Mouse (Mus musculus) c-Kit-negative CD71-positive TER-119-positive erythroid progenitor cells, embryonic 14.5 days (primary cell): Measurements from ENCODE around the gene Dcbld1.
"Not testable (repeated sequence)": the region's sequence is repeated elsewhere in the genome, so short reads cannot be mapped to it uniquely, and the experiment has no call there.

Experiments
- DNase-seq: peaks from one replicate; pipeline ENCODE4 v3.0.0-alpha.2; 2013; ENCODE audit warnings: low read depth, low spot score

Dcbld1 gene

DNA sequence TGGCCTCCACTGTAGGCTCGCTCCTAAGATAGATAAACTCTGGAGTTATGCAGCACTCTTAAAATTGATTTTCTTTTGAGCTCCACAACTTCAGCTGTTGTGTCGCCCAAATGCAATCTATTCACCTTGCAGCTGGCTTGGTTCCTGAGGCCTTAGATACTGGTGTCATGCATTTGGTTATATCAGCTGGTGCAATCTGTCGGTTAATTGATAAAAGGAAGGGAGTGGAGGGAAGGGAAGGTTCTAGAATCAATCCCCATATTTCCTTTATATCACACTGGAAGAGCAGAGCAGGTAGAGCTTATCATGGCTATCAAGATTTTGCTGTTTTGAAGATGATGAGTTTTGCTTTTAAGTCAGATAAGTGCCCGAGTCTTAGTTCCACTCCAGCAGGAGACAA is 26.8 kb downstream of the Dcbld1 start:
- no peak for DNase-seq

DNA sequence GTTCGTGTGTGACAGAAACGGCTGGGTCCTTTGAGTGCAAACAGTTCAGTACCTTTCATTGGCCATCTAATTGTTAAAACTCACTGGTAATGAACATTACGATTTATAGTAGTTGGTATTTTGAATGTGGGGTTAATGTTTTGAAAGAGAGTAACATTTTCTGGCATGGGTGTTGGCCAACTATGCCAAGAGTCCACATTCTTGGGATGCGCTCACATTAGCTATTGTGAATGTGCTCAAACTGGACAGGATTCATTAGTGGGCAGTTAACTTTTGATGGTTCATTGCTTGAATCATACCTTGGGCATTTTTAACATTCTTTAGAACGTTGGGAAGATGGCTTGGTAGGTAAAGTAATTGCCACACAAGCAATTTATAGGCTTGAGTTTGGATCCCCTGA is 30.7 kb downstream of the Dcbld1 start:
- no peak for DNase-seq

DNA sequence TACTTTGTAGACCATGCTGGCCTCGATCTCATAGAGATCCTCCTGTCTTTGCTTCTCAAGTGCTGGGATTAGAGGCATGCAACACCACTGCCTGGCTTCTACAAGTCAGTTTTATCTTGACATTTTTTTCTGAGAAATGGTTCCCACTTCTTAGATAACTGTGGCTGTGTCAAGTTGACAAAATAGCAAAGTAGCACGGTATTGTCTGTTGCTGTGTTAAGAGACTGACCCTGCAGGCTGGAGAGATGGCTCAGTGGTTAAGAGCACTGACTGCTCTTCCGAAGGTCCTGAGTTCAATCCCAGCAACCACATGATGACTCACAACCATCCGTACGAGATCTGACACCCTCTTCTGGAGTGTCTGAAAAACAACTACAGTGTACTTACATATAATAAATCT is 35.5 kb downstream of the Dcbld1 start:
- no peak for DNase-seq

DNA sequence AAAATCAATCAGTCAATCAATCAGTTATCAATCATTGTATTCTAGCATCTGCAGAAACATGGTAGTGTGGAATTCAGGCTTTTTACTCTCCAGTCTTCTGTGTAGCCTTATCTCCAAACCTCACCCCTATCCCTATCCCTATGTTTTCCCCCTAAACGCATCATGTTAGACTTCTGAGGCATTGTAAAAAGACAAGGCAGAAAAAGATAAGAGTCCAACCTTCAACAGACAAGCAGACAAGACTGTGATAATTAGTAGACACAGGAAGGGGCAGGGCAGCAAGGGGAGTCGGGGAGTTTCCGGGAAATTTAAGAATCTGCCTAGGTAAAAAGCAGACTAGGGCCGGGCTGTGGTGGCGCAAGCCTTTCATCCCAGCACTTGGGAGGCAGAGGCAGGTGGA is 38.0 kb downstream of the Dcbld1 start:
- DNase-seq, result no peak

DNA sequence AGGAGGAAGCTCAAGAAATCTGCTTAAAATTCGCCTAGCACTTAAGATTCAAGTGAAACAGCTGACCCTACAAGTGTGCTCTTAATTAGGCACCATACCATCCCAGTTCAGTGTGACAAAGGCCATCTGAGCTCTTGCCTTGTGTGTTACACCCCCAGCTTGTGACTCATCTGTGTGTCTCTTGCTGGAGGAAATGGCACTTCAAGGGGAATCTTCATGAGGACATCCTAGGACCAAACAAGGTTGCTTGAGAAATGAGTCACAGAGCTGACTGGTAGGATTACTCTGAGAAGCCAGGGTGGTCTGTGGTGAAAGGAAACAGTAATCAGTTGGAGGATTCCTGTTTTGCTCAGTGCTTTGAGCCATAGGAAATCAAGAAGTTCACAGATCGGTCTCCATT is 39.6 kb downstream of the Dcbld1 start:
- no peak for DNase-seq

DNA sequence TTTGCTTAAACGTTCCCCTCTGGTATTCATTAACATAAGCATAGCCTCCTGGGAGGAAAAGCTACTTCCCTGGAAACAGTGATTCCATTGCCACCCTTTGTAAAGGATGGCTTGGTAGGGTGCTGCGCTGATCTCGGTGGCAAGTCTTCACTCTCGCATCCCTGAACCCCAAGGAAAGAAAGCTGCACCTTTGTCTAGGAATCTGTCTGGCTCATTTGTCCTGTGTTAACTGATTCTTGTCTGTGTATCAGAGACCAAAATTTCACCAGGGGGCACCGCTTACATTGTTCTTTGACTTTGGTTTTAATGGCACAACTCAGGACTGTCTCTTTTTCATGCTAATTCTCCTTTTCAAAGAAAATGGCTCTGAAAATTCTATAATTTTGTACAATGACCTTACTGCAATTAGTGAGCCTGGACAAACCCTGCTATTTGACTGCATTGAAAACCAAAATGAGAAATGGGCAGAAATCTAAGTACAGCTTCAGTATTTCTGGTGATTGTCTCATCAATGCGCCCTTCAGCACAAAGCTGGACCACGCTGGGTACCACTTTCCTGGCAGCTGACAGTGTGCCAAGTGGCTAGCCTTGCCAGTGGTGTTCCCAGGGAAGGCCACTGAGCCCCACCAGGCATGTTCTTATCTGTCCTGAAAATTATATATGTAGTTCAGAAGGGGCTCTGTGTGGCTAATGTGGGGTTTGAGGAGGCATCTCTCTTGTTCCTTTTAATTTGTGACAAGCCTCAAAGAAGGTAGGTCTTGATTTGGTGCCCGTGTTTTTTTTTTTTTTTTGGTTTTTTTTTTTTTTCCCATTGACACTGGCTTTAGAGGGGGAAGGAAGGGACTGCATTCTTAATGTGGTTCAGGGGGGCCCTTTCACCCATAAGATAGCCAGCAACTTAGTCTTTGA is 40.8 kb downstream of the Dcbld1 start:
- no peak for DNase-seq

DNA sequence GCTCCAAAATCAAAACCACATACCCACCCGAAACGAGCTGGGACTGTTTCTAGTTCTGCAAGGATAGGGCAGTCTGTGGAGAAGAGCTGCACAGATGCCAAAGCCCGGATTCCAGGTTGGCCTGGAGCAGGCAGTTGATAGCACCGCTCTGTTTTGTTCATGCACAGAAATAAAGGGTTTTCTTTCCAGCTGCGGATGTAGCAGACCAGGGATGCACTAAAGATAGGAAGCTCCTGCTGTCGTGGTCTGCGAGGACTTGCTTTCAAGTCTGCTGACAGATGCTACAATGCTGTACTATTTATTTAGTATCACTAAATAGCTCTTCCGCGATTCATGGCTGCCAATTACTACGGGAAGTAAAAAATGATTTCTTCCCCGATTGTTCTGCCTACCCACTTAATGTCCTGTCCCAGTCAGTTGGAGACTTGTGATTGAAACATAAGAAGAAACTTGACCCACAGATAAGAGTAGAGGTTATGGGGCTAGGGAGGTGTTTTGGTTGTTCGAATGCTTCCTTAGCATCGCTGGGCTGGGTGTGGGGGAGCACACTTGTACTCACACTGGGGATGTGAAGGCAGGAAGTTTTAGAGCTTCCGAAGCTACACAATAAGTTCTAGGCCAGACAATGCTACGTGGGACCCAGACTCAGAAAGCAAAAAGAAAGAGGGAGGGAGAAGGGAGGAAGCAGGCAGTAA is 41.6 kb downstream of the Dcbld1 start:
- DNase-seq, result no peak

DNA sequence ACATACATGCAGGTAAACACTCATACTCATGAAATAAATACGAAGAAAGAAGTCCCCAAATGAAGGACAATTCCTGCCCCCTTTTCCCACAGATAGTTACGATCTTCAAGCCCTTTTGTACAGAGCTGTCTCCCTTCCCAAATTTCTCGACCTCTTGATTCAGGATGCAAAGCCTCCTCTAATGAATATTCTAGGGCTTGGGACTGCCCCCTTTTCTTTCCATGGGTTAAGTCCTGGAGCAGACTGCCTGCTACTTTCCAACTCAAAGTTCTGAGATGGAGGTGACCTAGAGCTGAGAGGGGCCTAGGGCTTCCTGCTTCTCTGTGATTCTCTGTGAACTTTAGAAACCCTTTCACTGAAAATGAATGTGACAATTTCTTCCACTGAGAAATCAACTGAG is 43.2 kb downstream of the Dcbld1 start:
- no peak for DNase-seq

DNA sequence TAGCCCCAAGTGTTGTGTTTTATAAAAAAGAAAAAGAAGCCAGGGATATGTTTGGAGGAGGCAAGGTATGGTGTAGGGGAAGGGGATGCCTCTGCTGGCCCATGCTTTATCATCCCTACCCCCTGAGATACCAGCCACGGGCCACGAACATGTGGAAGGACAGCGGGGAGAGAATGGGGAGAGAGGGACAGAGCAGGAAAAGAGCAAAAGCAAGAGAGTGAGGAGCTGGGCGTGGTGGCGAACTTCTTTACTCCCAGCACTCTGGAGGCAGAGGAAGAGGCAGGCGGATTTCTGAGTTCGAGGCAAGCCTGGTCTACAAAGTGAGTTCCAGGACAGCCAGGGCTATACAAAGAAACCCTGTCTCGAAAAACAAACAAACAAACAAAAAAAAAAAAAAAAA is 44.1 kb downstream of the Dcbld1 start:
- not testable (repeated sequence) for DNase-seq

DNA sequence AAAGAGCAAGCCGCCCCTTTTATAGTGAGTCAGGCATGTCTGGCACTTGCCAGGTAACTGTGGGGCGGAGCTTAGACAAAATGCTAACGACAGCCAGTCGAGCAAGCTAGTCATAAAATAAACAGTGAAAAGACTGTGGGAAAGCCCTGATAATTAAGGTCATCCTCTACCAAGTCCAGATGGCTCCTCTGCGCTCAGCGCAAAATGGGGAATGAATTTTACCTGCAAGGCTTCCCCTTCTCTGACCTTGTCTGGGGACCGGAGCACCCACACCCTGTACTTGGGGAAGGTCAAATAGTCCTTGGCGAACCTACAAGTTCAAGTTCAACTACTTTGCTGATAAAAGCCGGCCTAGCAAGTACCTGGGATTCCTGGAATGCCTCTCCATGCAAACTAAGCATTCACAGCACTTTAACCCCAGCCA is 44.6 kb downstream of the Dcbld1 start:
- no peak for DNase-seq

DNA sequence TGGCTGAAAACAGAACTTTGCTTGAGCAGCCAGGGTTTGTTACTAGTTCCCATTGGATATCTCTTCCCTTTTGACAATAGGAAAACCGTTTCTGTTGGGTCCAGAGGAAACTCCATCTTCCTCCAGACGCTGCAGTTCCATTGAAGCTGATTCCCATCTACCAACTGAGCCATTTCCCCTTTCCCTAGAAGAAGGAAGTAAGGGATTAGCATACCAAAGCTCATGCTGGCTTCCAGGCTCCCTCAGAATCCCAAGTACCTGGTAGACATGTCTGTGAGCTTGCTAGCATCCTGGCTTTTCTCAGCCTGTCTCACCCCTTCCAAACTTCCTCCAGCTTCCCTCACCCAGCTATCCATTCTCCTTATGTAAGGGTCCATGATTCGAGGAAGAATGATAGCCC is 45.4 kb downstream of the Dcbld1 start:
- DNase-seq, result no peak

DNA sequence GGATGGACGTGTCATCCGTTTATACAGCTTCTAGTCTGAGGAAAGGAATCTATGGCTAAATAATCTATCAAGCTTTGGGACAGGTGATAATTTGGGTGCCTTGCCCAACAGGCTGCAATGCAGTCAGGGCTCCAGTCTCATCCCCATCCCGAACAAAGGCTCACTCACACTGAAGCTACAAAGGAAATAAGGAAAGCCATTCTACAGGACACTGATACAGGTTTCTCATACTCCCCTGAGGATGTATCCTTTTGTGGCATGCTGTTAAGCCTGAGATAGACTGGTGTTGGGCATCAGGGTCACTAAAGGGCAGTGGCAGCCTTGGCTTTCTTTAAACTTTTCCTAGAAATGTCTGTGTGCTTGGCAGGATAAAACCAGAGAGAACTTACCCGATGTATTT is 46.5 kb downstream of the Dcbld1 start:
- DNase-seq, result no peak

DNA sequence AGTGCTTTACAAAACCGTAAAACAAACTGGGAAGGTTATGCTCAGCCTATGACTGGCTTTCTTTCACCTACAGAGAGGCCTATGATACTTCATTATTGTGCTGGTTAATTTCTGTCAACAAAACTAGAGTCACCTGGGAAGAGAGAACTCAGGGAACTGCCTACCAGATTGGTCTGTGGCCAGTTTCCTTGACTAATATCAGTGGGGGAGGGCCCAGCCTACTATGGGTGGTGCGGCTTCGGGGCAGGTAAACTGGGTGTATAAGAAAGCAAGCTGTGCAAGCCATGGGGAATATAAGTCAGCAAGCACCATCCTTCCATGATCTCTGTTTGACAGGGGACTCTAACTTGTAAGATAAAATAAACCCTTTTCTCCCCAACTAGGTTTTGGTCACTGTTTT is 47.2 kb downstream of the Dcbld1 start:
- no peak for DNase-seq

DNA sequence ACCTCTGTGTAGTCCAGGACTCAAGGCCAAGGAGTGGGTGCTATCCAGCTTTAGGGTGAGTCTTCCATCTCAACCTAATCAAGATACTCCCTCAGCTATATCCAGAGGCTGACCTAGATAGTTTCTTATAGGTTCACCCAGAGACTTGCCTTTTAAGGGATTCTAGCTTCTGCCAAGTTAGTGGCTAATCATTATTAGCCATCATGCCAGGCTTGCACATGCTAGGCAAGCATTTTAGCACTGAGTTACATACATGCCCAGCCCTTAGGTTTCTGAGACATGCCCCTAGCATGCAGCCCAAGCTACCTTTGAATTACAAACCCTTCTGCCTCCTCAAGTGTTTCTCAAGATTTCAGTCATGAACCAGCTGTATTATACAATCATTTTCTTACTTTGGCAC is 47.9 kb downstream of the Dcbld1 start:
- no peak for DNase-seq

DNA sequence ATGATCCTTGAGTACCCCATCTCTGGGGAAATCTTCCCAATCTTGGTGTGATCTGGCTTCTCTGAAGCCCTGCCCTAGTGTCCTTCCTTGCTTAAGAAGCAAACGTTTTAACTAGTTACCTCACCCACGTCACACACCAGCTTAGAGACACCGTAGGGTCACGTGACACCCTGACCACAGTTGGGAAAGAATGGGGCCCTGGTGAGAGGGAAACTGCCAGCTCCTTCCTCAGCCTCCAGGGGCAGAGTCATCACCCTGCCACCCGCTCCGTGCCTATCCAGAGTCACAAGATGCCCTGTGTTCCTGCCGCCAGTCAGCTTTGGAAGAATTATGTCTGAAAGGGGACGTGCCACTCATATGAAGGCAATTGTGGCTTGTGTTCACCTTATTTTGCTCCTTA is 51.2 kb downstream of the Dcbld1 start:
- no peak for DNase-seq

DNA sequence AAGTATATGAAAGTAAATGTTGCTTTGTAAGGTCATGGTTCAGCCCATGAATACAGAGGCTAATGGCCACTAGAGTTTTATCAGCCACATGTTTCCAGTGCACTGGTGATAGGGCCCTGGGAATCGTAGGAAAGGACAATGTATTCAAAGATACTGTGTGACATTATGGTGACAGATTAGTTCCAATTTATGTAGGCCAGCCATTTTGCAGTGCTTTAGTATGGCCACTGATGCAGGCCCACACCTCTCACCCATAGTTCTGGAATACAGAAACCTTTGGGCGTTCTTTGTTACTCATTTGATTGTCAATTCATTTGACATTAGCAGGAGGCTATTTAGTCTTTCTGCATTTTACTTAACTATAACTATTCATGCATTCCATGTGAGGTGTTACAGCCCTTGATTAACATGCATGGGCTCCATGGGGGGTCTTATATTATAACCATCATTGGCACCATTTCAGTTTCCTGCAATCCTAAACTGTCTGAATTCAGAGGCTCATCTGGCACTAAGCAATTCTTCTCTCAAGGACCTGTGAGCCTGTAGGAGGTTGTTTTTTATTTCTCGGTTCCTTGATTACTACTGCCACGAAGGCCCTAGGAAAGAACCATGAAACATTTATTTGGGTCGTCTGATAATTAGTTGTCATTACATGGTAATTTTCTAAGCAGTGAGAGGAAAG is 54.6 kb downstream of the Dcbld1 start:
- DNase-seq, result no peak

DNA sequence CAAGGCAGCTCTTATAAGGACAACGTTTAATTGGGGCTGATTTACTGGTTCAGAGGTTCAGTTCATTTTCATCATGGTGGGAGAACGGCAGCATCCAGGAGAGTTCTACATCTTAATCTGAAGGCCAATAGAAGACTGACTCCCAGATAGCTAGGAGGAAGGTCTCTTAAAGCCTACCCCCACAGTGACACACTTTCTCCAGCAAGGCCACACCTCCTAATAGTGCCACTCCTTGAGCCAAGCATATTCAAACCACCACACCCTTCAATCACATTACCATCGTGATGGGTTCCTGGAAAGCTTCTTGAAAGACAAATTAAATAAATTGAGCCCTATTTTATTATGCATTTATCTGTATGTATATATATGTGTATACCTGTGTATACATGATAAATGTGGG is 55.8 kb downstream of the Dcbld1 start:
- no peak for DNase-seq

DNA sequence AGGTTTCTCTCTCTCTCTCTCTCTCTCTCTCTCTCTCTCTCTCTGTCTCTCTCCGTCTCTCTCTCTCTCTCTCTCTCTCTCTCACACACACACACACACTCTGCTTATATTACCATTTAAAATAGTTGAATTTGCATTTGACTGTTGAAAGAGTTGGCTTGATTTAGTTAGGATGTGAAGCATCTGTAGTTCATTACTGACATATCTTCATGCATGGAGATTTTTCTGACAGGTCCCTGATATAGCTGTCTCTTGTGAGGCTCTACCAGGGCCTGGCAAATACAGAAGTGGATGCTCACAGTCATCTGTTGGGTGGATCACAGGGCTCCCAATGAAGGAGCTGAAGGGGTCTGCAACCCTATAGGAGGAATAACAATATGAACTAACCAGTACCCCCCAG is 59.0 kb downstream of the Dcbld1 start:
- not testable (repeated sequence) for DNase-seq

DNA sequence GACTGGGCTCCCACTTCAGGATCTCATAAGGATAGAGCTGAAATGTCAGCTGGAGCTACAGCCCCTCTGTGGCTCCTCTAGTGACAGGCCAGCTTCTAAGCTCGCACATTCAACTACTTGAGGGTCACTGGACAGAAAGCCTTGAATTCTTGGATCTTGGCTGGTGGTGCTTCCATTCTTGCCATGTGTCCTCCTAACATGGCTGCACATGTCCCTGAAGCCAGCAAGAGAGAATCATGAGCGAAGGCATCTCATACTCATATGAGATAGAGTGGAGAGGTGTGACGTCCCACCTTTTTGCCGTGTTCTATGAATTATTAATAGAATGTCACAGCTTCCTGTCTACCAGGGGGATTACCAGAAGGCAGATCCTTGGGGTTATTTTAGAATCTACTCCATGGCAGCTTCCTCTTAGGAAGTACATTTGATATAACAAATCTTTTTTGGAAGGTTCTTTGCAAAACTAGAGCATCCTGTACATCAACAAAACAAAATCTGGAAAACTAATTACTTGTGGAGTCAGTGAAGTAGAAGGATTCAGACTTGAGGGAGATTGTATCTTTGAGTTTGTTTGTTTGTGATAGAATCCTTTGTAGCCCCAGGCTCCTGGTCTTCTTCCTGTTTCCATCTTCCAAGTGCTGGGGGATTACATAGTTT is 60.6 kb downstream of the Dcbld1 start:
- no peak for DNase-seq

DNA sequence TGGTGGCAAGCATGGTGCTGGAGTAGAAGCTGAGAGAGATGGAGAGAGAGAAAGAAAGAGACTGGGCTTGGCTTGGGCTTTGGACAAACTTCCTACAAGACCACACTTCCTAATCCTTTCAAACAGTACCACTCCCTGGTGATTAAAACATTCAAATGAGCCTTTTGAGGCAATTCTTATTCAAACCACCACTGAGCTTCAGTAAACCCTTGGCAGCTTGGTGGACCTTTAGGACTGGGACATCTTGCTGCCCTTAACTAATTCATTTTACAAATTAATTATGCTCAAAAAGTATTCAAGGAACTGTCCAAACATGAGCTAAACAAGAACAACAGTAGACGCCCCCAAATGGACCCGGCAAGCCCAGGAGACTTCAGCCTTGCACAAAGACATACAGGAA is 62.5 kb downstream of the Dcbld1 start:
- no peak for DNase-seq

DNA sequence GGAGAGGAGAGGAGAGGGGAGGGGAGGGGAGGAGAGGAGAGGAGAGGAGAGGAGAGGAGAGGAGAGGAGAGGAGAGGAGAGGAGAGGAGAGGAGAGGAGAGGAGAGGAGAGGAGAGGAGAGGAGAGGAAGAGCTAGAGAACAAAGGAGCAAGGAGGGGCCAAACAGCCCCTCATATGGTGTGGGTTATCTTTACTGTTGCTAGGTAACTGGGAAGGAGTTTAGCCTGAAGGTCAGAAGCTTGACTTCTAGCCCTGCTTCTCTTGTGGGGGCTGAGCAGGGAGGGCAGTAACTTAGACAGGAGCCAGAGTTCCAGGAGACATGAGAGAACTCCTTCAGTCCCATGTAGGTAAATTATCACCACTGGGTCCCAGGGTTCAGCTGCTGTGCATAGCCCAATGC is 65.1 kb downstream of the Dcbld1 start:
- DNase-seq, result not testable (repeated sequence)

DNA sequence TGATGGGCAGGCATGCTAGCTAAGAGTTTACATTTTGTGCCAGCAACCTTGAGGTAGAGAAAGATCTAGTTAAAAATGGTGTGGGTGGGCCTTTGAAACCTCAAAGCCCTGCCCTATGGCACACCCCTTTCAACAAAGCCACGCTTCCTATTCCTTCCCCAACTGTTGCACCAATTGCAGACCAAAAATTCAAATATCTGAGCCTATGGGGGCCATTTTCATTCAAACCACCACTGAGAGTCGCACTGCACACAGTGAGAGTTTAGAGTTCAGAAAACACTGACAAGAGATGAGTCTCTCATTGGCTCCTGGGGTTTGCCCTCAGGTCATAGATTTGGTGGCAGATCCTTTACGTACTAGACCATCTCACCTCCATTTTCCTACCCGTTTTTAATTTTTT is 68.3 kb downstream of the Dcbld1 start:
- no peak for DNase-seq
